Mouse (Mus musculus) erythroblast, embryonic 14.5 days (primary cell): ENCODE data around the gene Cdk15.

Experiments
- GATA1 ChIP-seq: IDR thresholded peaks from 2 replicates; pipeline ENCODE4 v1.6.1; 2012; ENCODE audit warnings: low read length, inconsistent platforms, mixed read lengths
- TAL1 ChIP-seq: IDR thresholded peaks from 3 replicates; pipeline ENCODE4 v1.6.1; 2012; ENCODE audit warnings: low read length, inconsistent platforms, mixed read lengths

DNA sequence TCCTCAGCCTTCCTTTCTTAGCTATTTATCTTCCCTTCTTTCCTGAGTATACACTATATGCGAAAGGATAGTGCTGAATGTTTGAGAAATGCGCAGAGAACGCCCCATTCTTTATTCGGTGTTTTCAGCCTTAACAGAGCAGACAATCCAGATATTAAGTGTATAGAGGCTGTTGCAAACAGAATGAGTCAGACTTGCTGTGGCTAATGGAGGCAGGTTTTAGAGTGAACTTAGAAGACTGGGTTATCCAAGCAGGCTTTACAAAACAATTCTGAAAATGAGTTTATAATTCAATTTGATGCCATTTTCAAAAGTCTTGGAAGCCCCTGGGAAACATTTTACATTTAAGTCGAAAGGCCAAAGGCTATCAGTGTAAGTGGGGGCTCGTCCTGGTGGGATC, 12.8 kb downstream of the Cdk15 start:
- TF ChIP-seq GATA1 (no peak), TAL1 (no peak)
